Mouse (Mus musculus): ENCODE measurements at regions not wholly inside any gene's neighbourhood (a gene's known extent, or its start where the extent isn't known, plus 50 kb on each side); places are given as distances from the start of the nearest gene placed in this dataset.

GRCm38 (mm10) chr9:24833766-24834165 lies 59.7 kb upstream of the Tbx20 start:
- Histone ChIP-seq H3K4me2 (ENCODE audit: low read depth, low read length) (no peak overlapping the region), H3K27me3 (ENCODE audit: control insufficient read depth, insufficient read depth, low read length) (no peaks in the 10 kb centered on the region), H3K36me3 (replicated peaks; ENCODE audit: control insufficient read depth, insufficient read depth, low read length) (no peaks in the 10 kb centered on the region), H3K4me3 (ENCODE audit: low read depth, low read length) (no peak overlapping the region), H3K9ac (replicated peaks; ENCODE audit: low read depth, low read length) (no peak overlapping the region), H3K4me1 (ENCODE audit: control insufficient read depth, insufficient read depth) (no peaks in the 10 kb centered on the region), H3K9me3 (replicated peaks; ENCODE audit: control insufficient read depth, low read length) (no peaks in the 10 kb centered on the region; the same call in 1 of the 2 replicates), H3K27ac (ENCODE audit: low read depth) (no peak overlapping the region)
- DNase-seq (ENCODE audit: low spot score) = no peak
- ATAC-seq (ENCODE audit: insufficient read depth, low read depth) = no peak
- TF ChIP-seq EP300 (IDR thresholded peaks at IDR 0.05; ENCODE audit: low read depth) = no peak
- TF ChIP-seq CTCF (IDR thresholded peaks at IDR 0.05; ENCODE audit: low read depth) = no peak
- 75% methylated on average over 7 of the region's 7 CpGs for WGBS

DNA sequence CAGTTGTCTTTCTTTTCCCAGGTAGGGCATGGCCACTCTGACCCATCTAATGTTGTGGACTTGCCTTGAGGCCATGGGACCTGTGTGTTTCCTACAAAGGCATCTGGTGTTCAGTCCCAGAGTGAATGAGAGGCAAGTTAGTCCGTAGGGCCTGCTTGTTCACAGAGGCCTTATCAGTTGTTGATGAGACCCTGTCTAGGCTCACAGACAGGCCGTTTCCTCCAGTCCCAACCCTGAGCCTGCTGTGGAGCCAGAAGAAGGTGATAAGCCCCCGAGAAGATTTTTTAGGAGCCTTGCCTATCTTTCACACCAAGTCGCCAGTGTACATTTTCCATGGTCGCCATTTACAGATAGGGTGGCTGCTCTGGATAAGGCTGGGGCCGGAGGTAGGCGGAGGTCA lies 74.1 kb upstream of the Tbx20 start:
- Histone ChIP-seq H3K4me3 (ENCODE audit: low read depth, low read length) (no peak overlapping the region), H3K27me3 (ENCODE audit: control insufficient read depth, insufficient read depth, low read length) (no peaks in the 10 kb centered on the region), H3K9me3 (replicated peaks; ENCODE audit: control insufficient read depth, low read length) (no peaks in the 10 kb centered on the region), H3K9ac (replicated peaks; ENCODE audit: low read depth, low read length) (no peak overlapping the region), H3K36me3 (replicated peaks; ENCODE audit: control insufficient read depth, insufficient read depth, low read length) (no peaks in the 10 kb centered on the region), H3K4me2 (ENCODE audit: low read depth, low read length) (no peak overlapping the region), H3K4me1 (ENCODE audit: control insufficient read depth, insufficient read depth) (peaks cover 5% of the 10 kb centered on the region), H3K27ac (ENCODE audit: low read depth) (no peak overlapping the region)
- no peak for DNase-seq (ENCODE audit: low spot score)
- TF ChIP-seq CTCF (IDR thresholded peaks at IDR 0.05; ENCODE audit: low read depth) (no peak), EP300 (IDR thresholded peaks at IDR 0.05; ENCODE audit: low read depth) (no peak)
- peak; percentile 41; the same call in 1 of the 2 replicates for ATAC-seq (ENCODE audit: insufficient read depth, low read depth)
- 24% methylated on average over 7 of the region's 7 CpGs for WGBS

DNA sequence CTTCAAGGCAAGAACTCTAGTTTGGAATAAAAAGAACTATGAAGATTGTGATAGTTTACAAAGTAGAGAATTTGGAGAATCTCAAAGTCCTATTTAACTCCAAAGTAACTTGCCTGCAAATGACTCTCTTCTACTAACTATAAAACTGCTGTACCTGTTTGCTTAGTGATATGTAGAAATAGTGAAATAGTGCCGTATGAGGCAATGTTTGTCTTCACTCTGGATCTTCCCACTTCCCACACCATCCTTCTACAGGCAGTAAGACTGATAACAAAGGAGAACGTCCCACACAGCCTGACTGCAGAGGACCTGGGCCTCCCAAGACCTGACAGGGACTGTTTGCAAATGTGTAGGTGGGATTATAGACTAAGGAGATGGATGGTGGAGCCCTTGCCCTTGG lies 85.4 kb upstream of the Tbx20 start:
- 67% methylated on average over 2 of the region's 2 CpGs for WGBS
- no peak for ATAC-seq (ENCODE audit: insufficient read depth, low read depth)
- no peaks in the 10 kb centered on the region for H3K4me1 ChIP-seq (ENCODE audit: control insufficient read depth, insufficient read depth)

GRCm38 (mm10) chr9:24866390-24867173 lies 92.5 kb upstream of the Tbx20 start:
- H3K9me3 ChIP-seq (replicated peaks; ENCODE audit: control insufficient read depth, low read length) = 0 out of 2 replicates have a peak, but pooled peaks cover 3% of the 10 kb centered on the region
- no peak overlapping the region for H3K4me3 ChIP-seq (ENCODE audit: low read depth, low read length)
- no peaks in the 10 kb centered on the region for H3K36me3 ChIP-seq (replicated peaks; ENCODE audit: control insufficient read depth, insufficient read depth, low read length)
- ATAC-seq (ENCODE audit: insufficient read depth, low read depth) = no peak
- H3K4me2 ChIP-seq (ENCODE audit: low read depth, low read length) = no peak overlapping the region
- H3K27me3 ChIP-seq (ENCODE audit: control insufficient read depth, insufficient read depth, low read length) = no peaks in the 10 kb centered on the region
- WGBS = 71% methylated on average over 4 of the region's 4 CpGs
- no peak for DNase-seq (ENCODE audit: low spot score)
- H3K27ac ChIP-seq (ENCODE audit: low read depth) = no peak overlapping the region
- TF ChIP-seq CTCF (IDR thresholded peaks at IDR 0.05; ENCODE audit: low read depth) = no peak
- no peak for TF ChIP-seq EP300 (IDR thresholded peaks at IDR 0.05; ENCODE audit: low read depth)
- no peak overlapping the region for H3K9ac ChIP-seq (replicated peaks; ENCODE audit: low read depth, low read length)
- H3K4me1 ChIP-seq (ENCODE audit: control insufficient read depth, insufficient read depth) = no peaks in the 10 kb centered on the region

More for the DNA sequence above, 85.4 kb upstream of the Tbx20 start:
- Histone ChIP-seq H3K9ac (replicated peaks; ENCODE audit: low read depth, low read length) (no peak overlapping the region), H3K4me2 (ENCODE audit: low read depth, low read length) (no peak overlapping the region), H3K4me3 (ENCODE audit: low read depth, low read length) (no peak overlapping the region), H3K27me3 (ENCODE audit: control insufficient read depth, insufficient read depth, low read length) (no peaks in the 10 kb centered on the region), H3K9me3 (replicated peaks; ENCODE audit: control insufficient read depth, low read length) (0 out of 2 replicates have a peak, but pooled peaks cover 3% of the 10 kb centered on the region), H3K36me3 (replicated peaks; ENCODE audit: control insufficient read depth, insufficient read depth, low read length) (no peaks in the 10 kb centered on the region), H3K27ac (ENCODE audit: low read depth) (no peak overlapping the region)
- no peak for TF ChIP-seq CTCF (IDR thresholded peaks at IDR 0.05; ENCODE audit: low read depth)
- no peak for TF ChIP-seq EP300 (IDR thresholded peaks at IDR 0.05; ENCODE audit: low read depth)
- no peak for DNase-seq (ENCODE audit: low spot score)

- Histone ChIP-seq H3K36me3 (replicated peaks; ENCODE audit: control insufficient read depth, insufficient read depth, low read length) (no peaks in the 10 kb centered on the region), H3K27me3 (ENCODE audit: control insufficient read depth, insufficient read depth, low read length) (no peaks in the 10 kb centered on the region), H3K27ac (ENCODE audit: low read depth) (no peak overlapping the region), H3K9ac (replicated peaks; ENCODE audit: low read depth, low read length) (no peak overlapping the region), H3K4me3 (ENCODE audit: low read depth, low read length) (no peak overlapping the region), H3K4me2 (ENCODE audit: low read depth, low read length) (no peak overlapping the region), H3K4me1 (ENCODE audit: control insufficient read depth, insufficient read depth) (no peaks in the 10 kb centered on the region), H3K9me3 (replicated peaks; ENCODE audit: control insufficient read depth, low read length) (no peaks in the 10 kb centered on the region)
- ATAC-seq (ENCODE audit: insufficient read depth, low read depth) = no peak
- DNase-seq (ENCODE audit: low spot score) = no peak
- WGBS = 95% methylated on average over 1 of the region's 1 CpGs
- no peak for TF ChIP-seq CTCF (IDR thresholded peaks at IDR 0.05; ENCODE audit: low read depth)
- TF ChIP-seq EP300 (IDR thresholded peaks at IDR 0.05; ENCODE audit: low read depth) = no peak
Measured at GRCm38 (mm10) chr9:24868746-24869145, 94.6 kb upstream of the Tbx20 start.

Measured in heart, postnatal 0 days (tissue).